Mouse (Mus musculus) erythroblast, embryonic 14.5 days (primary cell): ENCODE data around the gene Smc3. TPM values are rescaled to one million over a fixed set of nuclear protein-coding genes. Genes with fewer than 3 reads are reported as not detected.

Source experiments
- H3K27me3 ChIP-seq: 2 replicates; pipeline ENCODE4 v1.6.1; 2012; ENCODE audit warnings: inconsistent platforms; ENCODE audit not compliant: control insufficient read depth
- H3K36me3 ChIP-seq: 2 replicates; pipeline ENCODE4 v1.6.1; 2012; ENCODE audit warnings: mild to moderate bottlenecking, inconsistent platforms; ENCODE audit not compliant: control insufficient read depth
- H3K4me1 ChIP-seq: 2 replicates; pipeline ENCODE4 v1.6.1; 2012; ENCODE audit warnings: inconsistent platforms; ENCODE audit not compliant: control insufficient read depth
- H3K4me3 ChIP-seq: replicated peaks from 2 replicates; pipeline ENCODE3; 2012; ENCODE audit warnings: moderate library complexity, mild to moderate bottlenecking, inconsistent platforms
- H3K9me3 ChIP-seq: 2 replicates; pipeline ENCODE4 v1.6.1; 2012; ENCODE audit warnings: low read length, inconsistent platforms, mixed read lengths; ENCODE audit not compliant: control insufficient read depth
- GATA1 ChIP-seq: IDR thresholded peaks from 2 replicates; pipeline ENCODE4 v1.6.1; 2012; ENCODE audit warnings: low read length, inconsistent platforms, mixed read lengths
- TAL1 ChIP-seq: IDR thresholded peaks from 3 replicates; pipeline ENCODE4 v1.6.1; 2012; ENCODE audit warnings: low read length, inconsistent platforms, mixed read lengths
- polyA plus RNA-seq: library from polyadenylated mRNA; stranded (reverse); fragments of >175 nt; gene quantifications from 2 replicates; pipeline ENCODE4 v1.2.3, GENCODE M21; 2012

Smc3 gene
- polyA plus RNA-seq, 1 experiment = 3.6 TPM

DNA sequence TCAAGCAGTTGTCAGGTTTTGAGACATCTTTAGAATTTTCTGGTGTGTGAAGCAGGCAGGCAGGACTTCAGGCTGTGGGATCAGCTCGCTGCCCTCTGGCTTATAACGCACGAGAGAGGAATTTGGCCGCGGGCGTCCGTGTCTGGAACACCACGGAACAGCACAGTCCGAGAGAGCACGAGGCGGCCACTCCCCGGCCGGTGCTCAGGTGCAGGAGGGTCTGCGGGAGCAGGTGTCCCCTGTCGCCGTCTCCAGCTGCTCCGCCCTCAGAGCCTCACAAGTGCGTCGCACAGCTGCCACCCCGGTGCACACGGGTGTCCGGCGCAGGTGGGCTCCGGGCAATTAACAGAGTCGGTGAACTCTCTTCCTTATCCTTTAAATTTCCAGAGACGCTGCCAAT is 76.0 kb downstream of the Smc3 start:
- Histone ChIP-seq H3K9me3 (peaks cover 8% of the 10 kb centered on the region; the same call in 1 of the 2 replicates), H3K4me1 (no peaks in the 10 kb centered on the region), H3K27me3 (peaks cover 82% of the 10 kb centered on the region), H3K4me3 (no peak overlapping the region), H3K36me3 (no peaks in the 10 kb centered on the region)
- TF ChIP-seq TAL1 (no peak), GATA1 (no peak)

DNA sequence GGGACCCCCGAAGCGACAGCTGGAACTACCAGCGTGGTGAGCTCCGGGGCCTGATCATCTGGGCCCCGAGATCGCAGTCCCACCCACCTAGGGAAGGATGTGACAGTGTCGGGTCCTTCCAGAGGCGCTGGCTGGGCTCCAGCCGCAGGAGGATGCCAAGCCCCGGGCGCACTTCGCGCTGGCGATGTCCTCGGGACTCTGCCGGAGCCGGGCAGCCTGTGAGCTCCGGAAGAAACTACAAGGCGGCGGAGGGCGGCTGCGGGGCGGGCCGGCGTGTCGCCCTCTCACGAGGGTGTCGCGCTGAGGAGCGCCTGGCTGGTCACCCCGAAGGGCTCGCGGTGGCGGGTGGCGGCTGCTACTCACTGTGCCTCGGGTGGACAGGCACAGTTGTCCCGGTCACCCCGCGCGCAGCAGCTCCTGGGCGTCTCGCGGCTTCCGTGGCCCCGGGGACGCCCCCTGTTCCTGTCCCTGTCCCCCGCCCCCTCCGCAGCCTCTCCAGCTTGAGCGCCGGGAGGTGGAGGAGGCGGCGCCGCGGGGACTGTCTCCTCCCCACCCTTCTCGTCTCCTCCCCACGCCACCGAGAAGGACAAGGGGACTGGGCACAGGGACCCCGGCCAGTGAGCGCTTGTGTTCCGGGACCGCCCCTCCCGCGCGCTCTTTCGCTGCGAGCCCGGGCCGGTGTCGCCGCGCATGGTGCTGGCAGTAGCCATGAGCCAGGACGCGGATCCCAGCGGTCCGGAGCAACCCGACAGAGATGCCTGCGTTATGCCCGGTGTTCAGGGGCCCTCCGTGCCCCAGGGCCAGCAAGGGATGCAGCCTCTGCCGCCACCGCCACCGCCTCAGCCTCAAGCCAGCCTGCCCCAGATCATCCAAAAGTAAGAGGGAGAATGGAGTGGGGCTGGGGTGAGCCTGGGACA is 76.8 kb downstream of the Smc3 start, which contains the start of gene Rbm20:
TSS of gene Rbm20 (plus strand) at position 589 of the 917 bp plus-strand sequence.
- H3K27me3 ChIP-seq = peaks cover 82% of the 10 kb centered on the region
- TF ChIP-seq GATA1 = no peak
- no peak for TF ChIP-seq TAL1
- peaks cover 8% of the 10 kb centered on the region; the same call in 1 of the 2 replicates for H3K9me3 ChIP-seq
- H3K4me1 ChIP-seq = no peaks in the 10 kb centered on the region
- no peaks in the 10 kb centered on the region for H3K36me3 ChIP-seq
- peak within 1 kb of the TSS; percentile 26 for H3K4me3 ChIP-seq

DNA sequence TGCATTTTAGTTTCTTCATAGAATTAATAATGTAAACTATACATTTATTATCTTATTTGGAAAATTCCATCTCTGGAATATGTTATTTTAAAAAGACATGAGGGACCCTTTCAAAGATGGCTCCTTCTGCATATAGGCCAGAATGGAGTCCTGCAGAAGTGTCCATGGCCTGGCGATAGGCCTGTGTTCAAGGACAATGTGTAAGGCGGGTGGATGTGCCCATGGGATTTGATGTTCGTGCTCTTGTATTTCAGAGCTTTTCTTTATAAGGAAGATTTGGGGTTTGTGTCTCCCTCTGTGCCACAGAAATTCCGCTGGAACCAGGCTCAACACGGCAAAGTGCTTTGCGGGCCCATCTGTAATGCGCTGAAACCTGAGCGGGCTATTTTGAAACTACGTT is 79.0 kb downstream of the Smc3 start:
- H3K27me3 ChIP-seq = peaks cover 84% of the 10 kb centered on the region

DNA sequence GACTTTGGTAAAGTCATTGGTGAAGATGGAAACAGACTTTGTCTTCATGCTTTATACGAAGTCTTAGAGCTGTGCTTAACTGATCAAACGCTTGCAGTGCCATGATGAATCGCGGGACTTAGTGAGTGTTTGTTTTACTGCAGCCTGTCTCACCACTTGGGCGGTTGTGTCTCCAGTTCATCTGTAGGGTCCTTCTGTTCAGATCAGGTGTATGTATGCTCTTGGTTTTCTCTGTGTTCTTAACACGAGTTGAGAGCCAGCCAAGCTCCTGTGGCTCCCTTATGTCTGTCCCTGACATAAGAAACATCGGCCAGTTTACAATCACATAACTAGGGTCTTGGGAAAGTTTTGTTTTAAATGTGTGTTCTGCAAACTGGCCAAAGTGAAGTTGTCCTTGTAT is 79.8 kb downstream of the Smc3 start:
- H3K36me3 ChIP-seq = no peaks in the 10 kb centered on the region
- H3K9me3 ChIP-seq = peaks cover 8% of the 10 kb centered on the region; the same call in 1 of the 2 replicates
- H3K4me1 ChIP-seq = no peaks in the 10 kb centered on the region
- TF ChIP-seq TAL1 = no peak
- no peak for TF ChIP-seq GATA1
- peaks cover 80% of the 10 kb centered on the region for H3K27me3 ChIP-seq
- no peak overlapping the region for H3K4me3 ChIP-seq

More for the DNA sequence above, 79.0 kb downstream of the Smc3 start:
- TF ChIP-seq GATA1 (no peak), TAL1 (no peak)
- Histone ChIP-seq H3K4me3 (no peak overlapping the region), H3K36me3 (no peaks in the 10 kb centered on the region), H3K4me1 (no peaks in the 10 kb centered on the region), H3K9me3 (peaks cover 8% of the 10 kb centered on the region; the same call in 1 of the 2 replicates)

DNA sequence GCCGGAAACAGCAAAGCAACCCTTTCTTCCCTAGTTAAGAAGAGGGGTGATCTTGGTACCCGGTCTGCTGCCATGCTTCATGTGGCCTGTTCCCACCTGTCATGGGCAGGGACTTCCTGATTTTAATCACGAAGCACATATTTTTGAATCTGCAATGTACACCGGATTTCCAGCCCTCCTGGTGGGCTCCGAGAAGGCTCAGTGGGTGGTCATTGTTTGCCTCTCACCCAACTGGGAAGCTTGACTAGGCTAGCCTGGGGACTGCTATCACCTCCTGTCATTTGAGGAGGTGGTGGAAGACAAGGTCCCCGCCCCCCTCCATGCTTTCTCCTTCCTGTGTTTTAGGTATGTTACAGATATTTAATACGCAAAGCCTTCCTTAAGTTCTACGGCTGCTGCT is 82.2 kb downstream of the Smc3 start:
- no peak overlapping the region for H3K4me3 ChIP-seq
- H3K9me3 ChIP-seq = peaks cover under 1% of the 10 kb centered on the region; the same call in 1 of the 2 replicates
- no peaks in the 10 kb centered on the region for H3K36me3 ChIP-seq
- TF ChIP-seq GATA1 = no peak
- no peak for TF ChIP-seq TAL1
- H3K27me3 ChIP-seq = peaks cover 56% of the 10 kb centered on the region
- H3K4me1 ChIP-seq = no peaks in the 10 kb centered on the region

DNA sequence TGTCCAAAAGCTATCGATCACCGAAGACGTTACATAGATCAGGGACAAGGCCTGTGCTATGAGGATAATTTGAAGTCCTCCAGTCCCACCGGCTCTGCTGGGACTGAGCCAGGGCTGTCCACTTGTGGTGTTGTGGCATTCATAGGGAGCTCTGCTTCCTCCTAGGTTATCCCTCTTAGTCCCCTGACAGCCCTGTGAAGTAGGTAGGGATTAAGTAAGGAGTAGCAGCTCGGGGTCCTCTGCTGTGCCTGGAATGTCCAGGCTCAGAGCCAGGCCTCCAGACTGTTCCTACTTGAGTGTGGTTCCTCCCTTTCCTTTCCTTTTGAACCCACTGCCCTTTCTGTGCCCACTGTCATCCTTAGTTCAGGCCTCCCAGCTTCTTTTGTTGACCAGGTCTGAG is 87.4 kb downstream of the Smc3 start:
- H3K27me3 ChIP-seq = peaks cover 16% of the 10 kb centered on the region
- no peaks in the 10 kb centered on the region for H3K4me1 ChIP-seq
- H3K4me3 ChIP-seq = no peak overlapping the region
- H3K36me3 ChIP-seq = no peaks in the 10 kb centered on the region
- H3K9me3 ChIP-seq = peaks cover 7% of the 10 kb centered on the region; the same call in 1 of the 2 replicates
- TF ChIP-seq TAL1 (no peak), GATA1 (no peak)

DNA sequence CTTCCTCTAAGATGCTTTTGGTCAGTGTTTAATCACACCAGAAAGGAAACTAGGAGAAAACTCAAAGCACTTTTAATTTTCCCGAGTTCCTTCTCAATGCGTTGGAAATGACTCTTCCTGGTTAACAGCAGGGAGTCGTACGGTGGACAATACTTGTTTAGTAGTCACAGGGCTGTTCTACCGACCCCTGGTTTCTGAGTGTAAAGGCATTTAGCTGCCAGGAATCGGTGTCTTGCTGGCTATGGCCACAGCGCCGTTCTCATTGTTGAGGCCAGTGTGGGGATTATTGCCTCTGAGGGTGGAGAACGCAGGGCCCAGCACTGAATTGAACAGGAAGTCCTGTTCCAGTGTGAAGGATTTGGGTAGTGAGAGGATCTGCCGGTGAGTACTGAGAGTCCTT is 90.6 kb downstream of the Smc3 start:
- no peaks in the 10 kb centered on the region for H3K4me1 ChIP-seq
- H3K4me3 ChIP-seq = no peak overlapping the region
- no peak for TF ChIP-seq GATA1
- no peak for TF ChIP-seq TAL1
- H3K36me3 ChIP-seq = no peaks in the 10 kb centered on the region
- H3K9me3 ChIP-seq = peaks cover 7% of the 10 kb centered on the region; the same call in 1 of the 2 replicates
- H3K27me3 ChIP-seq = no peaks in the 10 kb centered on the region

DNA sequence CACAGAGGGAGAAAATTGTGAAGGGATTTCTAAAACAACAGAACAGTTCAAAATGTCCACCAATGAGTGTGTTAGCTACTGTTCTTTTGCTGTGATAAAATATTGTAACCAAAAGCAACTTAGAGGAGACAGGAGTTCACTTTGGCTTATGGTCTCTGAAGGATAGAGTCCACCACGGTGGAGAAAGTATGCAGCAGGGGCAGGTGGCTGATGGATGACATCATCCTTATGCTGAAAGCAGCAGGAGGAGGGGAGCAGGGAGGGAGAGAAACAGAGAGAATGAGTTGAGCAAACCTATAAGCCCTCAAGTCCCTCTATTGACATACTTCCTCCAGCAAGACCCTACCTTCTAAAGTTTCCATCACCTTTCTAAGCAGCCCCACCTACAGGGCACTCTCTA is 93.8 kb downstream of the Smc3 start:
- TF ChIP-seq GATA1 (no peak), TAL1 (no peak)
- Histone ChIP-seq H3K9me3 (peaks cover 2% of the 10 kb centered on the region; the same call in 1 of the 2 replicates), H3K27me3 (no peaks in the 10 kb centered on the region), H3K4me1 (no peaks in the 10 kb centered on the region), H3K36me3 (no peaks in the 10 kb centered on the region), H3K4me3 (no peak overlapping the region)

Other genes starting within 250 kb of the Smc3 start
- not detected in 2 replicates for gene Gm10197, start 228.6 kb upstream of the Smc3 start, polyA plus RNA-seq
- 5.3 and 6.5 TPM in 2 replicates for gene Smndc1, start 209.8 kb upstream of the Smc3 start, polyA plus RNA-seq
- gene Dusp5, start 71.3 kb upstream of the Smc3 start, polyA plus RNA-seq = 0.10 and 0.18 TPM in 2 replicates
- gene Nutf2-ps1, start 11.3 kb upstream of the Smc3 start, polyA plus RNA-seq = 9.7 and 12.5 TPM in 2 replicates
- 0.01 TPM in 1 of 2 replicates, not detected in the other for gene Rbm20, start 76.9 kb downstream of the Smc3 start, polyA plus RNA-seq